Mouse (Mus musculus) stomach, embryonic 15.5 days (tissue): ENCODE measurements around the gene Arhgap11a. TPM values are rescaled to one million over a fixed set of nuclear protein-coding genes. Genes with fewer than 3 reads are reported as not detected.

Source experiments
- ATAC-seq: fragments of 200-750 bp; cut with Nextera tagmentation; 2 replicates; pipeline ENCODE4 v1.8.0; 2017; ENCODE audit warnings: low read depth, moderate number of reproducible peaks, moderate TSS enrichment; ENCODE audit not compliant: insufficient read depth, low FRiP score
- H3K27ac ChIP-seq: fragments of 300-500 bp; sonication (generic); 2 replicates; pipeline ENCODE4 v1.5.1; 2015; ENCODE audit warnings: mild to moderate bottlenecking, inconsistent platforms
- H3K27me3 ChIP-seq: fragments of 300-500 bp; sonication (generic); replicated peaks from 2 replicates; pipeline ENCODE4 v1.6.1; 2015; ENCODE audit warnings: inconsistent platforms
- H3K36me3 ChIP-seq: fragments of 300-500 bp; sonication (generic); 2 replicates; pipeline ENCODE4 v1.6.1; 2015; ENCODE audit warnings: inconsistent platforms
- H3K4me1 ChIP-seq: fragments of 300-500 bp; sonication (generic); 2 replicates; pipeline ENCODE4 v1.6.1; 2015; ENCODE audit warnings: inconsistent platforms
- H3K4me2 ChIP-seq: fragments of 300-500 bp; sonication (generic); 2 replicates; pipeline ENCODE4 v1.6.1; 2015; ENCODE audit warnings: mild to moderate bottlenecking, inconsistent platforms
- H3K4me3 ChIP-seq: fragments of 300-500 bp; sonication (generic); replicated peaks from 2 replicates; pipeline ENCODE4 v1.5.1; 2015; ENCODE audit warnings: inconsistent platforms
- H3K9ac ChIP-seq: fragments of 300-500 bp; sonication (generic); 2 replicates; pipeline ENCODE4 v1.6.1; 2015; ENCODE audit warnings: inconsistent platforms
- H3K9me3 ChIP-seq: fragments of 300-500 bp; sonication (generic); 2 replicates; pipeline ENCODE4 v1.6.1; 2016; ENCODE audit warnings: inconsistent platforms
- WGBS: fragments of 180-500 bp; shearing (Covaris S2); methylation state at CpG from one replicate; pipeline ENCODE4 v1.1.7; 2015; 5-methylcytosine and 5-hydroxymethylcytosine counted together
- polyA plus RNA-seq: library from polyadenylated mRNA; unstranded; fragments of >200 nt; fragmentation: Nextera tagmentation; extraction: Ambion mirVana; gene quantifications from 2 replicates; pipeline ENCODE4 v1.2.1, GENCODE M21; 2015

Arhgap11a gene
- polyA plus RNA-seq, result 22.3 and 25.2 TPM in 2 replicates

GRCm38 (mm10) chr2:113848245-113849121, at the start of gene Arhgap11a:
Gene Arhgap11a (minus strand): TSS chr2:113848661.
- under 1% methylated on average over 48 of the region's 48 CpGs for WGBS
- Histone ChIP-seq H3K4me3 (peak within 1 kb of the TSS; percentile 92), H3K27me3 (no peaks in the 10 kb centered on the region), H3K9ac (peak within 1 kb of the TSS; percentile 35), H3K36me3 (no peaks in the 10 kb centered on the region), H3K4me1 (peaks cover 17% of the 10 kb centered on the region), H3K27ac (peak within 1 kb of the TSS; percentile 88), H3K4me2 (peak within 1 kb of the TSS; percentile 67), H3K9me3 (no peaks in the 10 kb centered on the region)
- peak; percentile 97 for ATAC-seq

- H3K27ac ChIP-seq, result no peak overlapping the region
- ATAC-seq, result no peak
- no peaks in the 10 kb centered on the region for H3K9me3 ChIP-seq
- no peaks in the 10 kb centered on the region for H3K4me1 ChIP-seq
- H3K9ac ChIP-seq, result no peak overlapping the region
- no peaks in the 10 kb centered on the region for H3K27me3 ChIP-seq
- H3K4me2 ChIP-seq, result no peak overlapping the region
- H3K36me3 ChIP-seq, result no peaks in the 10 kb centered on the region
- 78% methylated on average over 10 of the region's 12 CpGs for WGBS
- H3K4me3 ChIP-seq, result no peak overlapping the region
Observed at GRCm38 (mm10) chr2:113893385-113894122, 45.1 kb upstream of the Arhgap11a start.

- no peak overlapping the region for H3K27ac ChIP-seq
- H3K4me1 ChIP-seq, result no peaks in the 10 kb centered on the region
- 69% methylated on average over 4 of the region's 4 CpGs for WGBS
Observed at GRCm38 (mm10) chr2:113887166-113887565, 38.7 kb upstream of the Arhgap11a start.

GRCm38 (mm10) chr2:113886061-113886460, 37.6 kb upstream of the Arhgap11a start:
- H3K4me2 ChIP-seq, result no peak overlapping the region
- no peaks in the 10 kb centered on the region for H3K27me3 ChIP-seq
- no peaks in the 10 kb centered on the region for H3K9me3 ChIP-seq
- no peak for ATAC-seq
- H3K9ac ChIP-seq, result no peak overlapping the region
- no peak overlapping the region for H3K27ac ChIP-seq
- H3K36me3 ChIP-seq, result no peaks in the 10 kb centered on the region
- no peaks in the 10 kb centered on the region for H3K4me1 ChIP-seq
- 63% methylated on average over 1 of the region's 1 CpGs for WGBS
- H3K4me3 ChIP-seq, result no peak overlapping the region

More at GRCm38 (mm10) chr2:113887166-113887565, 38.7 kb upstream of the Arhgap11a start:
- H3K36me3 ChIP-seq, result no peaks in the 10 kb centered on the region
- ATAC-seq, result no peak
- H3K9ac ChIP-seq, result no peak overlapping the region
- no peaks in the 10 kb centered on the region for H3K27me3 ChIP-seq
- H3K4me2 ChIP-seq, result no peak overlapping the region
- no peak overlapping the region for H3K4me3 ChIP-seq
- H3K9me3 ChIP-seq, result no peaks in the 10 kb centered on the region

- no peak overlapping the region for H3K4me3 ChIP-seq
- no peak overlapping the region for H3K27ac ChIP-seq
- no peak overlapping the region for H3K9ac ChIP-seq
- no peaks in the 10 kb centered on the region for H3K4me1 ChIP-seq
- no peaks in the 10 kb centered on the region for H3K9me3 ChIP-seq
- no peaks in the 10 kb centered on the region for H3K27me3 ChIP-seq
- no peak overlapping the region for H3K4me2 ChIP-seq
- 87% methylated on average over 1 of the region's 1 CpGs for WGBS
- H3K36me3 ChIP-seq, result no peaks in the 10 kb centered on the region
- no peak for ATAC-seq
Observed at GRCm38 (mm10) chr2:113870115-113870514, 21.7 kb upstream of the Arhgap11a start.

- H3K9ac ChIP-seq, result no peak overlapping the region
- H3K9me3 ChIP-seq, result no peaks in the 10 kb centered on the region
- ATAC-seq, result no peak
- no peaks in the 10 kb centered on the region for H3K27me3 ChIP-seq
- H3K36me3 ChIP-seq, result no peaks in the 10 kb centered on the region
- no peak overlapping the region for H3K4me3 ChIP-seq
- WGBS, result 84% methylated on average over 4 of the region's 4 CpGs
- H3K4me2 ChIP-seq, result no peak overlapping the region
- no peak overlapping the region for H3K27ac ChIP-seq
- no peaks in the 10 kb centered on the region for H3K4me1 ChIP-seq
Observed at GRCm38 (mm10) chr2:113868404-113868803, 19.9 kb upstream of the Arhgap11a start.

- H3K27ac ChIP-seq, result no peak overlapping the region
- no peak overlapping the region for H3K4me2 ChIP-seq
- WGBS, result 22% methylated on average over 2 of the region's 2 CpGs
- H3K27me3 ChIP-seq, result no peaks in the 10 kb centered on the region
- H3K9me3 ChIP-seq, result no peaks in the 10 kb centered on the region
- ATAC-seq, result no peak
- no peaks in the 10 kb centered on the region for H3K4me1 ChIP-seq
- H3K36me3 ChIP-seq, result no peaks in the 10 kb centered on the region
- H3K4me3 ChIP-seq, result no peak overlapping the region
- no peak overlapping the region for H3K9ac ChIP-seq
Observed at GRCm38 (mm10) chr2:113866155-113866554, 17.7 kb upstream of the Arhgap11a start.

GRCm38 (mm10) chr2:113849141-113849540, 680 bp upstream of the Arhgap11a start:
- H3K9ac ChIP-seq, result no peak overlapping the region
- H3K4me2 ChIP-seq, result peak overlapping the region; percentile 67
- H3K4me1 ChIP-seq, result peaks cover 17% of the 10 kb centered on the region
- no peaks in the 10 kb centered on the region for H3K9me3 ChIP-seq
- WGBS, result 1% methylated on average over 3 of the region's 3 CpGs
- peak overlapping the region; percentile 92 for H3K4me3 ChIP-seq
- peak overlapping the region; percentile 88; the same call in 1 of the 2 replicates for H3K27ac ChIP-seq
- no peak for ATAC-seq
- no peaks in the 10 kb centered on the region for H3K36me3 ChIP-seq
- H3K27me3 ChIP-seq, result no peaks in the 10 kb centered on the region

GRCm38 (mm10) chr2:113847678-113848244, 700 bp downstream of the Arhgap11a start:
- WGBS, result 0% methylated on average over 24 of the region's 24 CpGs
- peak overlapping the region; percentile 67 for H3K4me2 ChIP-seq
- peak; percentile 2; the same call in 1 of the 2 replicates for ATAC-seq

GRCm38 (mm10) chr2:113845081-113845480, 3.4 kb downstream of the Arhgap11a start:
- Histone ChIP-seq H3K4me2 (no peak overlapping the region), H3K9ac (no peak overlapping the region), H3K27ac (no peak overlapping the region), H3K4me1 (peaks cover 17% of the 10 kb centered on the region), H3K4me3 (no peak overlapping the region), H3K36me3 (0 out of 2 replicates have a peak, but pooled peaks cover 3% of the 10 kb centered on the region), H3K9me3 (no peaks in the 10 kb centered on the region), H3K27me3 (no peaks in the 10 kb centered on the region)
- WGBS, result 49% methylated on average over 4 of the region's 4 CpGs
- no peak for ATAC-seq

More at GRCm38 (mm10) chr2:113847678-113848244, 700 bp downstream of the Arhgap11a start:
- H3K4me3 ChIP-seq, result peak overlapping the region; percentile 92
- no peaks in the 10 kb centered on the region for H3K9me3 ChIP-seq
- H3K27ac ChIP-seq, result peak overlapping the region; percentile 88
- no peaks in the 10 kb centered on the region for H3K36me3 ChIP-seq
- peak overlapping the region; percentile 35 for H3K9ac ChIP-seq
- H3K4me1 ChIP-seq, result peaks cover 17% of the 10 kb centered on the region
- no peaks in the 10 kb centered on the region for H3K27me3 ChIP-seq

- no peaks in the 10 kb centered on the region for H3K27me3 ChIP-seq
- peaks cover 14% of the 10 kb centered on the region for H3K4me1 ChIP-seq
- no peaks in the 10 kb centered on the region for H3K9me3 ChIP-seq
- H3K4me2 ChIP-seq, result no peak overlapping the region
- H3K9ac ChIP-seq, result no peak overlapping the region
- H3K4me3 ChIP-seq, result no peak overlapping the region
- peaks cover 7% of the 10 kb centered on the region; the same call in 1 of the 2 replicates for H3K36me3 ChIP-seq
- no peak for ATAC-seq
- no peak overlapping the region for H3K27ac ChIP-seq
- WGBS, result 88% methylated on average over 4 of the region's 4 CpGs
Observed at GRCm38 (mm10) chr2:113841656-113842437, 6.6 kb downstream of the Arhgap11a start.
